Mouse (Mus musculus) myocyte (in vitro differentiated cells): ENCODE data around the gene Scamp1.

Experiments used
- E2F4 ChIP-seq: IDR thresholded peaks from one replicate; pipeline ENCODE4 v1.6.1; 2011; ENCODE audit warnings: mild to moderate bottlenecking, control low read depth, moderate library complexity; ENCODE audit not compliant: insufficient read depth
- MAX ChIP-seq: IDR thresholded peaks from one replicate; pipeline ENCODE4 v1.6.1; 2011; ENCODE audit warnings: low read depth, mild to moderate bottlenecking, control low read depth
- MYOD1 ChIP-seq, 3 experiments: IDR thresholded peaks; one replicate each; pipeline ENCODE4 v1.6.1; 2011; ENCODE audit warnings: control low read depth in 2 of 3, low read depth in 2 of 3, mild to moderate bottlenecking in 2 of 3, moderate library complexity in 1 of 3; ENCODE audit not compliant: insufficient read length in 2 of 3, control insufficient read depth in 1 of 3
- MYOG ChIP-seq, 3 experiments: IDR thresholded peaks; one replicate each; pipeline ENCODE4 v1.6.1; 2011; ENCODE audit warnings: control low read depth in 2 of 3, low read depth in 2 of 3, mild to moderate bottlenecking in 2 of 3; ENCODE audit not compliant: insufficient read length in 2 of 3, control insufficient read depth in 1 of 3, insufficient read depth in 1 of 3
- POLR2A ChIP-seq: IDR thresholded peaks from one replicate; pipeline ENCODE4 v1.6.1; 2011; ENCODE audit warnings: low read depth, mild to moderate bottlenecking, control low read depth, moderate library complexity; ENCODE audit not compliant: insufficient read length
- POLR2AphosphoS2 ChIP-seq: IDR thresholded peaks from one replicate; pipeline ENCODE4 v1.6.1; 2011; ENCODE audit warnings: low read depth, control low read depth; ENCODE audit not compliant: insufficient read length
- REST ChIP-seq: IDR thresholded peaks from one replicate; pipeline ENCODE4 v1.6.1; 2011; ENCODE audit warnings: mild to moderate bottlenecking, control low read depth, moderate library complexity; ENCODE audit not compliant: insufficient read depth, insufficient read length
- TCF12 ChIP-seq: IDR thresholded peaks from one replicate; pipeline ENCODE4 v1.6.1; 2011; ENCODE audit warnings: mild to moderate bottlenecking, control low read depth; ENCODE audit not compliant: poor library complexity, insufficient read depth, severe bottlenecking
- TCF3 ChIP-seq: IDR thresholded peaks from one replicate; pipeline ENCODE4 v1.6.1; 2011; ENCODE audit warnings: low read depth, control low read depth; ENCODE audit not compliant: insufficient read length
- USF1 ChIP-seq: IDR thresholded peaks from one replicate; pipeline ENCODE4 v1.6.1; 2011; ENCODE audit warnings: low read depth, mild to moderate bottlenecking, control low read depth, moderate library complexity

GRCm38 (mm10) chr13:94261624-94262023 is 24.0 kb downstream of the Scamp1 start:
- no peak for TF ChIP-seq MYOG (IDR thresholded peaks at IDR 0.05; ENCODE audit: control insufficient read depth in 1 of 3, insufficient read depth in 1 of 3, insufficient read length in 2 of 3, low read depth in 2 of 3)
- no peak for TF ChIP-seq POLR2A
- TF ChIP-seq MAX = no peak
- no peak for TF ChIP-seq TCF12
- TF ChIP-seq TCF3 = no peak
- TF ChIP-seq MYOD1 (IDR thresholded peaks at IDR 0.05; ENCODE audit: control insufficient read depth in 1 of 3, insufficient read length in 2 of 3, low read depth in 2 of 3) = no peak
- no peak for TF ChIP-seq USF1
- TF ChIP-seq REST = no peak
- no peak for TF ChIP-seq E2F4
- no peak for TF ChIP-seq POLR2AphosphoS2
